Mouse (Mus musculus) heart, adult 18-20 months (tissue): Measurements from ENCODE around the gene Polh. TPM values are rescaled to one million over a fixed set of nuclear protein-coding genes. Genes with fewer than 3 reads are reported as not detected.

Experiments used
- DNase-seq, 2 experiments: peaks; one replicate each; pipeline ENCODE4 v3.0.0; 2021 to 2022; ENCODE audit warnings: mixed read lengths in 1 of 2
- microRNA-seq, 2 experiments: library from miRNA; unstranded; fragments of <30 nt; microRNA quantifications; one replicate each; pipeline ENCODE4 v1.2.0; 2022
- total RNA-seq, 2 experiments: library from RNA; stranded (reverse); gene quantifications; 2 replicates each; pipeline ENCODE4 v1.2.3; 2021

The Polh gene
- total RNA-seq, 2 experiments from 2014 or later = 8.0 to 9.5 TPM

DNA sequence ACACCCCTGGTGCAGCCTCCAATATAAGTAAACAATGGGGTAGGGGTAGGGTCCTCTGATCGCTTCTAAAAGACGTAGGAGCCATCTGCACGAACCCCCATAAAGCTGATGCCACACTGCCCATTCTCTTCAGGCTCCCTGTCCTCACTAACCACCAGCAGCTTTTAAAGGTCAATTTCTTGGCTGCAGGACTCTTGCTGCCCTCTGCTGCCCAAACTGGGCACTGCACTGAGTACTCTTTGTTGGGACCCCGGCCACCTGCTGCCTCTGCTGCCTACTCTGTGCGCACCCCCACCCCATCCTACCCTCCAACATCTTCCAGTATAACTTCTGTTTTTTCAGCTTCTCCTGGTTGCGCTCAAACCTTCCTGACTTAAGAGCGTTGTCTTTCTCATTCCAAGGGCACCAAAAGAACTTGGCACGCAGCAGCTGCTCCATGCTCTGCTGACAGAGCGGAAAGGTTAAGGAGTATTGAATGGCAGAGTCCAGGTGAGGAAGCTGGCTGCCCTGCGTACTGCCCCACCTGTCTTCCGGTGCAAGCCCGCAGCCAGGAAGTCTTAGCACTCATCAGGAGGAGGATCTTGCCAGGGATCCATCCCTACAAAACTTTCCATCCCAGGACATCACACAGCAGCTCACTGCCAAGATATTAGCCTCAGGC lies 70.3 kb downstream of the Polh start:
- peak; percentile 63 to 91 for DNase-seq

- DNase-seq = peak; percentile 71 to 85
Observed at GRCm38 (mm10) chr17:46129741-46130498, 72.5 kb downstream of the Polh start.

- DNase-seq = no peak
Observed at GRCm38 (mm10) chr17:46127814-46128493, 74.5 kb downstream of the Polh start.

DNA sequence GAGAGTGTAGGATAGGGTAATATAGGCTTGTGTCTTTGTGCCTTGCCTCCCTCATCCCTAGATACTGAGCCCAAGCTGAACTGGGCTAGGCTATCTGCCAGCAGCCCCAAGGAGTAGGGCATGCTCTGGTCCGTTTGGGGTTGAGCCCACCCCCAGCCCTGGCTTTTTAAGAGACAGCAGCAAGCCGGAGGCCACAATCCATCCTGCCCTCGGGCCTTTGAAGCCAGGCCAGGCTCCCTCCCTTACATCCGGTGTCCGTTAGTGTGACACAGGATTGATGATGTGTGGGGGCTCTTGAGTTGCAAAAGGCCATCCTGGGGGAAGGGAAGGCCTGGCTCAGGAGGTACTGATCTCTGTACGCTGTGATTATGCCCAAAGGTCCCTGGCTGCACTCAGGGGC lies 75.8 kb downstream of the Polh start:
- no peak for DNase-seq

GRCm38 (mm10) chr17:46123953-46124700 lies 78.3 kb downstream of the Polh start:
- DNase-seq = peak; percentile 79 to 86

DNA sequence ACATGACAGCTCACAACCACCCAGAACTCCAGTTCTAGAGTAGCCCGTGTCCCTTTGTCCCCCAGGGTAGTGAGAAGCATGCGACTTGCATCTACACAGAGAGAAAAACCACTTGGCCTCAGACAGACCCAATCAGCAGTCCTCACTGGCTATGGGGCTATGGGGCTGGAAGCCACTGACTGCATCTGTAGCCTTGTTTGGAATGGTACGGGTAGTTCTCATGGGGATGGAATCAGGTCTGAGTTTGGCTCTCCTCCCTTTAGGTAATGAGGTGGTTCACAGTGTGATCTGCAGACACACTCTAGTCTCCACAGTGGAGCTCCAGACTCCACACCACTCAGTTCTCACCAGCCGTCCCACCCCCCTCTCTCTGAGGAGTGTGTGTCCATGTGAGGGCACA lies 79.2 kb downstream of the Polh start:
- peak in 1 of 2 experiments; percentile 53 for DNase-seq

DNA sequence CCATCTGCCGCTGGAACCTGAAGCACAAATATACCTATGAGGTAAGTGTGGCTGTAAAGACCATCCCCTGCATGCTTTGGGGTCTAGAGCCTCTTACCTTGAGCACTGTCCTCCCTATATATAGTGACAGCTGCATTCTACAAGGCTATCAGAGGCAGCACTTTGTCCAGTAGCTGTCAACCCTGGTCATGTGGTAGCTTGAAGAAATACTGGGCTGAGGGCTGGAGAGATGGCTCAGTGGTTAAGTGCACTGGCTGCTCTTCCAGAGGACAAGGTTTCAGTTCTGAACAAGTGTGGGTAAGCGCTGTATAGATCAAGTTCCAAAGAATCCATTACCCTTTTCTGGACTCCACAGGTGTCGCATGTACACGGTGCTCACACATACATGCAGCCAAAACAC lies 79.7 kb downstream of the Polh start:
- peak in 1 of 2 experiments; percentile 48 for DNase-seq

Small RNA genes lying within 50 kb of the gene (microRNA-seq; reads per million reads assigned to microRNA genes)
- gene Mir693 = 0.38 to 0.54 reads per million in 2 experiments

Other genes with a start within 250 kb of the Polh start
- 100 to 1,000 TPM; 233 to 240 TPM for gene Vegfa, start 170.3 kb downstream of the Polh start, total RNA-seq
- 100 to 1,000 TPM; 143 to 145 TPM for gene Mrps18a, start 91.7 kb downstream of the Polh start, total RNA-seq
- gene Rsph9, start 58.4 kb downstream of the Polh start, total RNA-seq = under 1 TPM; 0.41 to 0.60 TPM
- 10 to 100 TPM; 28.0 to 30.4 TPM for gene Mad2l1bp, start 49.1 kb downstream of the Polh start, total RNA-seq
- 10 to 100 TPM; 49.5 to 51.2 TPM for gene Gtpbp2, start 41.6 kb downstream of the Polh start, total RNA-seq
- 10 to 100 TPM; 20.5 to 21.7 TPM for gene Xpo5, start 137 bp upstream of the Polh start, total RNA-seq
- gene Polr1c, start 45.4 kb upstream of the Polh start, total RNA-seq = 10 to 100 TPM; 24.5 to 27.2 TPM
- gene Yipf3, start 45.4 kb upstream of the Polh start, total RNA-seq = 10 to 100 TPM; 73.6 to 77.5 TPM
- gene Lrrc73, start 50.9 kb upstream of the Polh start, total RNA-seq = under 1 TPM; 0.18 to 0.37 TPM
- 10 to 100 TPM; 29.7 to 29.9 TPM for gene Tjap1, start 80.4 kb upstream of the Polh start, total RNA-seq
- under 1 TPM; 0.20 to 0.21 TPM for gene Dlk2, start 94.8 kb upstream of the Polh start, total RNA-seq
- gene Abcc10, start 125.7 kb upstream of the Polh start, total RNA-seq = 1 to 10 TPM; 3.6 to 4.2 TPM
- gene Zfp318, start 181.1 kb upstream of the Polh start, total RNA-seq = 10 to 100 TPM; 17.1 to 21.7 TPM
- 1 to 10 TPM in 1 of 2 experiments, under 1 TPM in 1; 0.82 to 1.2 TPM for gene Crip3, start 226.3 kb upstream of the Polh start, total RNA-seq
- gene Slc22a7, start 235.8 kb upstream of the Polh start, total RNA-seq = not detected